Mouse (Mus musculus) liver, embryonic 14.5 days (tissue): ENCODE measurements around the gene Smoc2.

Experiments
- CTCF ChIP-seq: IDR thresholded peaks from 2 replicates; pipeline ENCODE4 v1.5.1; 2016; ENCODE audit warnings: antibody characterized with exemption, low read depth, control low read depth
- EP300 ChIP-seq: IDR thresholded peaks from 2 replicates; pipeline ENCODE4 v1.6.1; 2016; ENCODE audit warnings: antibody characterized with exemption, low read depth

DNA sequence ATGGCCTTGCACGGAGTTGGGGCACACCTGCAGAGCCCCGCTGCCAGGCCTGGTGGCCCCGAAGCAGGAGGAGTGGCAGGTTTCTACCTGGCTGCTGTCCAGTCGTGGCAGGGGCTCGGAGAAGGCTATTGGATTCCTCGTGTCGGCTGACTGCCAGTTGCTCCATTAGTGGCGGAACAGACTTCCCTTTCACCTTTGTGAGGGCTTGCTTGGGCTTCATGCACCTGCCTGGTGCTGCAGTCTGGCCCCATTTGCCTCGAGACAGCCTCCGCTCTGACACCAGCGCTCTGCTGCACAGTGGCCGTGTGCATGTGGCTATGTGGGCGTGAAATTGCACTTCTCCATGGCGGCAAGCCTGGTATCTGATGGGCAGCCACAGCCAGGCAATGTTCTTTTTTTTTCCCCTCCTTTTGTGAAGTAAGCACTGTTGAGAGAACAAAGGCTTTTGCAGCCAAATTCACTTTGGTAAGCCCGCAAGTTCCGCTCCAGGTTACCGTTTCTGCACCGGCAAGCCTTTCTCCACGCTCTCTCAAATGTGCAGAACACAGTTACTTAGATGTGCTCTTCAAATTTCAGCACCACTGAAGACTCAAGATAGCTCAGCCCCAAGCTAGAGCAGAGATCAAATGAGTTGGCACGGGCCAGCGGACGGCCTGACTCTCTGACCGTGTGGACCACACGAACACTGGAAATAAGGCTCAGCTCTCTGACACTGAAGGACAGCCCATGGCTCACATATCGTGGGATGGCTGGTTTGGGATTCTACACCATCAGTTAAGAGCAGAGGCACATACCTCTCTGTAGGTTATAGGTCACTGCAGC is 93.2 kb downstream of the Smoc2 start:
- TF ChIP-seq EP300 (no peak), CTCF (no peak)
